Mouse (Mus musculus) ES-Bruce4 (cell line): ENCODE data around the gene Cit. TPM values are rescaled to one million over a fixed set of nuclear protein-coding genes. Genes with fewer than 3 reads are reported as not detected.
"Not testable (repeated sequence)": the region's sequence is repeated elsewhere in the genome, so short reads cannot be mapped to it uniquely, and the experiment has no call there.

Experiments used
- H3K27ac ChIP-seq: 2 replicates; pipeline ENCODE4 v1.5.1; 2012; ENCODE audit warnings: low read length, inconsistent platforms; ENCODE audit not compliant: insufficient read depth
- H3K27me3 ChIP-seq: 2 replicates; pipeline ENCODE4 v1.6.1; 2012; ENCODE audit warnings: mild to moderate bottlenecking, low read length, inconsistent platforms; ENCODE audit not compliant: control insufficient read depth, poor library complexity, insufficient read depth, severe bottlenecking
- H3K36me3 ChIP-seq: 2 replicates; pipeline ENCODE4 v1.6.1; 2012; ENCODE audit warnings: inconsistent platforms, mild to moderate bottlenecking, low read length, moderate library complexity; ENCODE audit not compliant: control insufficient read depth, poor library complexity, insufficient read depth, severe bottlenecking
- H3K4me1 ChIP-seq: one replicate; pipeline ENCODE4 v1.8.1; 2011; ENCODE audit warnings: low read length; ENCODE audit not compliant: control insufficient read depth, insufficient read depth
- H3K4me3 ChIP-seq: 2 replicates; pipeline ENCODE4 v1.5.1; 2011; ENCODE audit warnings: low read depth, mild to moderate bottlenecking, low read length
- H3K9ac ChIP-seq: 2 replicates; pipeline ENCODE4 v1.6.1; 2012; ENCODE audit warnings: low read depth, mild to moderate bottlenecking, inconsistent platforms; ENCODE audit not compliant: poor library complexity, severe bottlenecking
- H3K9me3 ChIP-seq: replicated peaks from 2 replicates; pipeline ENCODE4 v1.6.1; 2012; ENCODE audit warnings: mild to moderate bottlenecking, low read length, inconsistent platforms; ENCODE audit not compliant: control insufficient read depth, poor library complexity, insufficient read depth, severe bottlenecking
- CTCF ChIP-seq: IDR thresholded peaks from one replicate; pipeline ENCODE4 v1.8.1; 2011; ENCODE audit warnings: low read depth, low read length
- EP300 ChIP-seq: IDR thresholded peaks from 2 replicates; pipeline ENCODE4 v1.6.1; 2011; ENCODE audit warnings: low read depth, low read length; ENCODE audit not compliant: insufficient read depth
- POLR2A ChIP-seq: IDR thresholded peaks from one replicate; pipeline ENCODE4 v1.8.1; 2011; ENCODE audit warnings: low read length; ENCODE audit not compliant: insufficient read depth
- polyA plus RNA-seq: library from polyadenylated mRNA; stranded (reverse); fragments of >200 nt; gene quantifications from 2 replicates; pipeline ENCODE4 v1.2.4, GENCODE M21; 2011; ENCODE audit warnings: low read depth; ENCODE audit not compliant: missing spikeins, insufficient read depth, insufficient read length

Gene Cit
- polyA plus RNA-seq, 1 experiment = 67.1 TPM

DNA sequence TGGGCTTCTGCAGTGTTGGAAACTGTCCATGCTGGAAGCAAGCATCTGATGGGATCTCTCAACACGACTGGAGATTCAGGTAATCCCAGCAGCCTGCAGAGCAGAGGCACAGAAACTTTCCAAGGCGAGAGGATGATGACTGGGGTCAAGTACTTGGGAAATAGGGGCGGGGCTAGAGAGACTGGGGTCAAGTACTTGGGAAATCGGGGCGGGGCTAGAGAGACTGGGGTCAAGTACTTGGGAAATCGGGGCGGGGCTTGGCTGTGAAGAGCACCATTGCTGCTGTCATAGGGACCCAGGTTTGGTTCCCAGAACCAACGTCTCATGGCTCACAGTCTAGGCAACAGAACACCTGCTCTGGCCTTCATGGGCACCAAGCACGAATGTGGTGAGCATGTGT, 25.1 kb upstream of the Cit start:
- no peaks in the 10 kb centered on the region for H3K36me3 ChIP-seq
- H3K9me3 ChIP-seq = no peaks in the 10 kb centered on the region
- TF ChIP-seq CTCF = no peak
- no peak for TF ChIP-seq EP300
- TF ChIP-seq POLR2A = no peak
- H3K27me3 ChIP-seq = no peaks in the 10 kb centered on the region
- no peaks in the 10 kb centered on the region for H3K4me1 ChIP-seq
- H3K4me3 ChIP-seq = no peak overlapping the region
- no peak overlapping the region for H3K27ac ChIP-seq
- no peak overlapping the region for H3K9ac ChIP-seq

DNA sequence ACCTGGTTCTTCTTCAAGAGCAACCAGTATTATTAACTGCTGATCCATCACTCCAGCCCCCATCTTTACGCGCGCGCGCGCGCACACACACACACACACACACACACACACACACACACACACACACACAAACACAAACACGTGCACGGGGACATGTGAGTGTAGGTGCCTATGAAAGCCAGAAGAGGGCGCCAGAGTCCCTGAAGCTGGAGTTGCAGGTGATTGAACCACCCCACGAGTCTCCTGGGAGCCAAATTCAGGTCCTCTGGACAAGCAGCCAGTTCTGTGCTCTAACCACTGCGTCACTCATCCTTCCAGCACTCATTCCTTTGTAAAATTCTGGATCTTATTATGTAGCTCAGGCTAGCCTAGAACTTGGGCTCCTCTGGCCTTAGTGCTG, 23.9 kb upstream of the Cit start:
- TF ChIP-seq CTCF = peak; percentile 74
- no peak for TF ChIP-seq EP300
- no peaks in the 10 kb centered on the region for H3K36me3 ChIP-seq
- H3K4me1 ChIP-seq = no peaks in the 10 kb centered on the region
- no peak overlapping the region for H3K9ac ChIP-seq
- H3K4me3 ChIP-seq = no peak overlapping the region
- H3K9me3 ChIP-seq = no peaks in the 10 kb centered on the region
- no peak overlapping the region for H3K27ac ChIP-seq
- H3K27me3 ChIP-seq = no peaks in the 10 kb centered on the region

DNA sequence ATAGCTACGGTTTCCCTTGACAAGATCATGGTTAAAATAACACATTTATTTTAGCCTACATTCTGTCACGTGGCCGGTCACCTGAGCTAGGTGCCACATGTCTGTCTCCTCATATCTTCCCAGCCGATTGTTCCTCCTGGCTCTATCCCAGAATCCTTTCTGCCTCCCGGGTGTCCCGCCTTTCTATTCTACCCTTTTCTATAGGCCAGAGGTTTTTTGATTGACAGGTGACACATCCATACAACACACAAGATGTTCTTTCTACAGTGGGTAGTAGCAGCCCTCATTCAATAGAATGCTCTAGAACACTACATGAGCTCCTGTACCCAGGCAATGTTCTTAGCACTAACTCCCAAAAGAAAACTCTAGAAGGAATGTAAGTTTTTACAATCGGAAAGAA, 23.2 kb upstream of the Cit start:
- no peaks in the 10 kb centered on the region for H3K4me1 ChIP-seq
- no peak overlapping the region for H3K9ac ChIP-seq
- H3K4me3 ChIP-seq = no peak overlapping the region
- H3K36me3 ChIP-seq = no peaks in the 10 kb centered on the region
- no peaks in the 10 kb centered on the region for H3K27me3 ChIP-seq
- TF ChIP-seq POLR2A = no peak
- TF ChIP-seq CTCF = no peak
- TF ChIP-seq EP300 = no peak
- no peak overlapping the region for H3K27ac ChIP-seq
- H3K9me3 ChIP-seq = no peaks in the 10 kb centered on the region

DNA sequence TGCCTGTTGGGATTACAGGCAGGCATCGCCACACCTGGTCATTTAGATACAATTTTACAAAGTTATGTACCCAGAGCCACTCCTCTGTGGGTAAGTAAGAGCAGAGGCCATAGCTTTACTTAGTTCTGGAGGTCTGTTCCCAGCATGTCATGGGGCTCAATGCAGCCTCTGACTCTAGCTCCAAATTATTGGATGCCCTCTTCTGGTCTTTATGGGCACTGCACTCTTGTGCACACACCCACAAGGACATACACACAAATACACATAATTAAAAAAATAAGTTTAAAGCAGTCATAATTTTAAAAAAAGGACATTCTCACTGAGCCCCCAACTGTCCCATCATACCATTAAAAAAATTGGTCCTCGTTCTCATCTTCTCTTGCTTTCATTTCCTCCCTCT, 12.3 kb upstream of the Cit start:
- H3K27me3 ChIP-seq = no peaks in the 10 kb centered on the region
- no peak overlapping the region for H3K4me3 ChIP-seq

DNA sequence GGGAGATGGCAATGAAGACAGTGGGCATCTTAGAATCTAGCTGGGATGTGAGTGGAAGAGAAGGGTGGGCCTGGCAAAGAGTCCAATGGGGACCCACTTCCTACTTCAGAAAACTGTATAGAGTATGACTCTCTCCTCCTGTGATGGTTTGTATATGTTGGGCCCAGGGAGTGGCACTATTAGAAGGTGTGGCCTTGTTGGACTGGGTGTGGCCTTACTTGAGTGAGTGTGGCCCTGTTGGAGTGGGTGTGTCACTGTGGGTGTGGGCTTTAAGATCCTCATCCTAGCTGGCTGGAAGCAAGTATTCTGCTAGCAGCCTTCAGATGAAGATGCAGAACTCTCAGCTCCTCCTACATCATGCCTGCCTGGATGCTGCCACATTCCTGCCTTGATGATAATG, 11.3 kb upstream of the Cit start:
- H3K27ac ChIP-seq, H3K4me1 ChIP-seq, H3K9me3 ChIP-seq, H3K36me3 ChIP-seq, H3K4me3 ChIP-seq, H3K27me3 ChIP-seq, H3K9ac ChIP-seq: not testable (repeated sequence)

More for the DNA sequence above, 12.3 kb upstream of the Cit start:
- Histone ChIP-seq H3K4me1 (no peaks in the 10 kb centered on the region), H3K36me3 (no peaks in the 10 kb centered on the region), H3K9ac (no peak overlapping the region), H3K9me3 (no peaks in the 10 kb centered on the region), H3K27ac (no peak overlapping the region)
- TF ChIP-seq CTCF = no peak
- TF ChIP-seq POLR2A = no peak
- TF ChIP-seq EP300 = no peak

DNA sequence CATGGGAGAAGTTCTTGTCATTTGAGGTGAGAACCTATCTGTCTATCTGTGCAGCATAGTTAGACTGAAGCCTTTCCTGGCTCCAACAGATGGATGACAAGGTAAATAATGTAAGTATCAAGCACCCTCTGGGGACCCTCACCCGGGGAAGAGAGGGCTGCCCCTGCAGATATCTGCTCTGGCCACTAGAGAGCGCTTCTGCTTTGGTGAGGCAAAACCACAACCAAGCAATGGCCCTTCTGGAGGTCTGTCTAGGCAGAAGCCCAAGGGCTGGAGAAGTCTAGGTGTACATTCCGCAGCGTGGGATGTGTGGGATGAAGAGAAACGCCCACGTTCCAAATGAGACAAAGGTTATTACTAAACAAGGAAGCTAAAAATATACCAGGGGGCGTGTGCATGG, 9.8 kb upstream of the Cit start:
- Histone ChIP-seq H3K4me1 (no peaks in the 10 kb centered on the region), H3K27ac (no peak overlapping the region), H3K36me3 (no peaks in the 10 kb centered on the region), H3K27me3 (no peaks in the 10 kb centered on the region), H3K9ac (no peak overlapping the region), H3K9me3 (no peaks in the 10 kb centered on the region), H3K4me3 (no peak overlapping the region)
- TF ChIP-seq EP300 (no peak), CTCF (peak; percentile 72), POLR2A (no peak)

DNA sequence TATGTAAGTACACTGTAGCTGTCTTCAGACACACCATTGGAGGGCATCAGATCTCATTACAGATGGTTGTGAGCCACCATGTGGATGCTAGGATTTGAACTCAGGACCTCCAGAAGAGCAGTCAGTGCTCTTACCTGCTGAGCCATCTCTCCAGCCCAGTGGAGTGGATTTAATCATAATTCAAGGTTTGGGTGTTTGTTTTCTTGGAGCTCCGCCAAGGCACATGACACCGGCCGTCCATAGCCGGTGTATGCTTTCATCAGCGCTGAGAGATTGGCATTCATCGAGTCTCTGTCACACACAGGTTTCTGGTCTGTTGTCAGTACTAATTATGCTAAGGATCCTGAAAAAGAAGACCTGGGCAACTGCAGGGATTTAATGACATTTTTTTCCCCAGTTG, 7.0 kb upstream of the Cit start:
- no peak overlapping the region for H3K9ac ChIP-seq
- no peak for TF ChIP-seq CTCF
- TF ChIP-seq EP300 = no peak
- no peak for TF ChIP-seq POLR2A
- no peaks in the 10 kb centered on the region for H3K36me3 ChIP-seq
- no peak overlapping the region for H3K4me3 ChIP-seq
- H3K27me3 ChIP-seq = no peaks in the 10 kb centered on the region
- H3K4me1 ChIP-seq = peaks cover 1% of the 10 kb centered on the region
- no peaks in the 10 kb centered on the region for H3K9me3 ChIP-seq
- H3K27ac ChIP-seq = no peak overlapping the region
